Mouse (Mus musculus) gastrocnemius, postnatal 25 days (tissue): ENCODE measurements around the gene Foxg1. TPM values are rescaled to one million over a fixed set of nuclear protein-coding genes. Genes with fewer than 3 reads are reported as not detected.

ENCODE experiments used
- DNase-seq: peaks from one replicate; pipeline ENCODE4 v3.0.0; 2022
- total RNA-seq, 2 experiments: library from RNA; stranded (reverse); gene quantifications; 1 replicate in 1 of 2; 2 replicates in 1 of 2; pipeline ENCODE4 v1.2.3; 2021

Foxg1 gene
- total RNA-seq, 2 experiments from 2014 or later, result not detected

GRCm38 (mm10) chr12:49417963-49418362 lies 35.5 kb downstream of the Foxg1 start:
- no peak for DNase-seq

Other genes with a start within 250 kb of the Foxg1 start
- not detected for gene Gm43517, start 2.5 kb downstream of the Foxg1 start, total RNA-seq